Mouse (Mus musculus): ENCODE data around the gene Gm19345. TPM values are rescaled to one million over a fixed set of nuclear protein-coding genes. Genes with fewer than 3 reads are reported as not detected.

The Gm19345 gene
- polyA plus RNA-seq, 1 experiment from 2014 or later, result not detected

DNA sequence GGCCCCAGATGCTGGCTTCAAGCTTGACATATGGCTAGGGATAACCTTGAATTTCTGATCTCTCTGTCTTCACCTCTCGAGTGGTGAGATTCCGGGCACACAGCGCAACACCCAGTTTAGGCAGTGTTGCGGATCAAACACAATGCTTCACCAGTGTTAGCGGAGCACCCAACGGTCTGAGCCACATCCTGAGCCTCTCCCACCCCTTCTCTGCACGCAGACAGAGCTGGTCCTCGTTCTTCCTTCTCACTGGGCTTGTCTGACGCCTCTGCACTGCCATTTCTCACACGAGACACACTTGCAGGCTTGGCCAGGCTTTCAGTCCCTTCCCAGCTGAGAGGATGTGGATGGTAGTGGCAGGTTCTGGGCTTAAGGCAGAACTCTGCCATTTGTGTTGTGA lies 7.9 kb downstream of the Gm19345 start:
- H3K9me3 ChIP-seq (ENCODE audit: low read depth, low read length), result no peaks in the 10 kb centered on the region
- no peak for DNase-seq
- H3K27ac ChIP-seq (ENCODE audit: low read depth), result no peak overlapping the region
- no peaks in the 10 kb centered on the region for H3K4me1 ChIP-seq (ENCODE audit: insufficient read depth)
- ATAC-seq (ENCODE audit: insufficient read depth), result no peak
- H3K27me3 ChIP-seq (ENCODE audit: insufficient read depth, low read length), result no peaks in the 10 kb centered on the region
- H3K36me3 ChIP-seq (ENCODE audit: insufficient read depth), result no peaks in the 10 kb centered on the region
- no peak for TF ChIP-seq CTCF (IDR thresholded peaks at IDR 0.05; ENCODE audit: low read depth)
- no peak overlapping the region for H3K4me2 ChIP-seq
- no peak overlapping the region for H3K9ac ChIP-seq
- H3K4me3 ChIP-seq (ENCODE audit: low read depth, low read length), result no peak overlapping the region
- 50% methylated on average over 10 of the region's 10 CpGs for WGBS

- WGBS, result 82% methylated on average over 9 of the region's 9 CpGs
- no peak within 1 kb of the TSS for H3K27ac ChIP-seq (ENCODE audit: low read depth)
- H3K4me1 ChIP-seq (ENCODE audit: insufficient read depth), result no peaks in the 10 kb centered on the region
- no peak within 1 kb of the TSS for H3K4me2 ChIP-seq
- no peak within 1 kb of the TSS for H3K4me3 ChIP-seq (ENCODE audit: low read depth, low read length)
- TF ChIP-seq CTCF (IDR thresholded peaks at IDR 0.05; ENCODE audit: low read depth), result no peak
- no peaks in the 10 kb centered on the region for H3K9me3 ChIP-seq (ENCODE audit: low read depth, low read length)
- no peaks in the 10 kb centered on the region for H3K27me3 ChIP-seq (ENCODE audit: insufficient read depth, low read length)
- DNase-seq, result no peak
- no peak for ATAC-seq (ENCODE audit: insufficient read depth)
- no peak within 1 kb of the TSS for H3K9ac ChIP-seq
- H3K36me3 ChIP-seq (ENCODE audit: insufficient read depth), result no peaks in the 10 kb centered on the region
Observed at GRCm38 (mm10) chr7:19861199-19861598, 9.4 kb downstream of the Gm19345 start, which contains the start of gene Ceacam16. Gene Ceacam16, minus strand, starts transcription at chr7:19861299.

GRCm38 (mm10) chr7:19864241-19864640 lies 12.4 kb downstream of the Gm19345 start:
- 23% methylated on average over 2 of the region's 2 CpGs for WGBS
- Histone ChIP-seq H3K4me2 (no peak overlapping the region), H3K36me3 (ENCODE audit: insufficient read depth) (no peaks in the 10 kb centered on the region), H3K4me1 (ENCODE audit: insufficient read depth) (no peaks in the 10 kb centered on the region), H3K9ac (no peak overlapping the region), H3K4me3 (ENCODE audit: low read depth, low read length) (no peak overlapping the region), H3K27me3 (ENCODE audit: insufficient read depth, low read length) (no peaks in the 10 kb centered on the region), H3K9me3 (ENCODE audit: low read depth, low read length) (no peaks in the 10 kb centered on the region), H3K27ac (ENCODE audit: low read depth) (no peak overlapping the region)
- ATAC-seq (ENCODE audit: insufficient read depth) (no peak), DNase-seq (no peak)
- TF ChIP-seq CTCF (IDR thresholded peaks at IDR 0.05; ENCODE audit: low read depth), result no peak

GRCm38 (mm10) chr7:19865246-19866036 lies 13.6 kb downstream of the Gm19345 start:
- TF ChIP-seq CTCF (IDR thresholded peaks at IDR 0.05; ENCODE audit: low read depth), result no peak
- ATAC-seq (ENCODE audit: insufficient read depth), result no peak
- no peaks in the 10 kb centered on the region for H3K36me3 ChIP-seq (ENCODE audit: insufficient read depth)
- H3K9ac ChIP-seq, result no peak overlapping the region
- DNase-seq, result no peak
- no peaks in the 10 kb centered on the region for H3K27me3 ChIP-seq (ENCODE audit: insufficient read depth, low read length)
- no peaks in the 10 kb centered on the region for H3K4me1 ChIP-seq (ENCODE audit: insufficient read depth)
- no peak overlapping the region for H3K4me3 ChIP-seq (ENCODE audit: low read depth, low read length)
- H3K9me3 ChIP-seq (ENCODE audit: low read depth, low read length), result no peaks in the 10 kb centered on the region
- H3K27ac ChIP-seq (ENCODE audit: low read depth), result no peak overlapping the region
- H3K4me2 ChIP-seq, result no peak overlapping the region
- WGBS, result 65% methylated on average over 8 of the region's 8 CpGs

DNA sequence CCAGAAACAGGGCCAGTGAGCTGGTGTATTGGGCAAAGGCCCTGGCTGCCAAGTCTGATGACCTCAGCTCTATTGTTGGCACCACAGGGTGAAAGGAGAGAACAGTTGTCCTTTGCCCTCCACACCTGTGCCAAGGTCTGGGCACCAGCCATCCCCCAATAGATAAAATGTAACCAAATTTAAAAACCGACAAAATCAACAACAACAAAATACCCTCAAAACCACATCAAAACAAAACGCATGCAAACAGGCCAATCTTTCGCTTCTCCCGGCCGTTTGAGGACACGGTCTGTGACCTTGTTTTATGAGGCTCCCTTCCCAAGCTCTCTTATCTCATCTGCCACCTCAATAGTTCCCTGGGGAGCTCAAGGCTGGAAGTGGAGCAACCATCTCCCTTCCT lies 14.7 kb downstream of the Gm19345 start:
- Histone ChIP-seq H3K9ac (no peak overlapping the region), H3K4me3 (ENCODE audit: low read depth, low read length) (no peak overlapping the region), H3K36me3 (ENCODE audit: insufficient read depth) (no peaks in the 10 kb centered on the region), H3K4me1 (ENCODE audit: insufficient read depth) (no peaks in the 10 kb centered on the region), H3K4me2 (no peak overlapping the region), H3K27me3 (ENCODE audit: insufficient read depth, low read length) (no peaks in the 10 kb centered on the region), H3K9me3 (ENCODE audit: low read depth, low read length) (no peaks in the 10 kb centered on the region), H3K27ac (ENCODE audit: low read depth) (no peak overlapping the region)
- 84% methylated on average over 6 of the region's 6 CpGs for WGBS
- TF ChIP-seq CTCF (IDR thresholded peaks at IDR 0.05; ENCODE audit: low read depth), result no peak
- ATAC-seq (ENCODE audit: insufficient read depth) (no peak), DNase-seq (no peak)

- Histone ChIP-seq H3K27ac (ENCODE audit: low read depth) (no peak overlapping the region), H3K27me3 (ENCODE audit: insufficient read depth, low read length) (no peaks in the 10 kb centered on the region), H3K9ac (no peak overlapping the region), H3K4me2 (no peak overlapping the region), H3K4me1 (ENCODE audit: insufficient read depth) (no peaks in the 10 kb centered on the region), H3K36me3 (ENCODE audit: insufficient read depth) (no peaks in the 10 kb centered on the region), H3K4me3 (ENCODE audit: low read depth, low read length) (no peak overlapping the region), H3K9me3 (ENCODE audit: low read depth, low read length) (no peaks in the 10 kb centered on the region)
- DNase-seq, result no peak
- no peak for ATAC-seq (ENCODE audit: insufficient read depth)
- 67% methylated on average over 16 of the region's 16 CpGs for WGBS
- TF ChIP-seq CTCF (IDR thresholded peaks at IDR 0.05; ENCODE audit: low read depth), result no peak
Observed at GRCm38 (mm10) chr7:19867751-19868399, 16.1 kb downstream of the Gm19345 start.

DNA sequence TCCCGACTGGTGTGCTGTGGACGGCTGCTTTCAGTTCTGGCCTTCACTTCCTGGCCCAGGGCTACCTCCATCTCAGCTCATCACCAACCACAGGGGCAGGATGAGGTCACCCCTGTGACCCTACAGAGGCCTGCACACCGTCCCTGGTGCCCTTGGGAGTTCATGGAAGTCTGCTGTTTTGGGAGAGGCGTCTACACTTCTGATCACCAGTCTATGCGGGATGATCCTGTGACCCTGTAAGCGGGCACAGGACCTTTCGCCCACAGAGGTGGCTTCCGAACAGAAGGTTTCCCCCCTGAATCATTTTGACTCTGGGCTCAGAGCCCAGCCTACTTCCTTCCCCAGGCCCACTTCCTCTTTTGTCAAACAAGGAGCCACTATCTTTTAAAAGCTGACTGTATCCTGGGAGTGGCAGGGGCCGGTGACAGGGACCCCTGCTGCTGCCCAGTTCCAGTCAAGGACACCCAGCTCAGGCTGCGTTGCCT lies 19.4 kb downstream of the Gm19345 start:
- WGBS, result 55% methylated on average over 10 of the region's 10 CpGs

More for the DNA sequence above, 19.4 kb downstream of the Gm19345 start:
- H3K9me3 ChIP-seq (ENCODE audit: low read depth, low read length), result no peaks in the 10 kb centered on the region
- no peak overlapping the region for H3K4me2 ChIP-seq
- TF ChIP-seq CTCF (IDR thresholded peaks at IDR 0.05; ENCODE audit: low read depth), result no peak
- no peaks in the 10 kb centered on the region for H3K36me3 ChIP-seq (ENCODE audit: insufficient read depth)
- no peaks in the 10 kb centered on the region for H3K27me3 ChIP-seq (ENCODE audit: insufficient read depth, low read length)
- no peak for ATAC-seq (ENCODE audit: insufficient read depth)
- H3K4me1 ChIP-seq (ENCODE audit: insufficient read depth), result no peaks in the 10 kb centered on the region
- no peak overlapping the region for H3K9ac ChIP-seq
- H3K27ac ChIP-seq (ENCODE audit: low read depth), result no peak overlapping the region
- peak; percentile 28 for DNase-seq
- no peak overlapping the region for H3K4me3 ChIP-seq (ENCODE audit: low read depth, low read length)

Data from lung, embryonic 14.5 days (tissue).